Mouse (Mus musculus) erythroid progenitor cell, adult 5-6 weeks (primary cell): Measurements from ENCODE around the gene Gpr179. TPM values are rescaled to one million over a fixed set of nuclear protein-coding genes. Genes with fewer than 3 reads are reported as not detected.
A peak's percentile ranks its signal among the peaks of the same experiment; 100 is the strongest.
"Not testable (repeated sequence)": the region's sequence is repeated elsewhere in the genome, so short reads cannot be mapped to it uniquely, and the experiment has no call there.

Source experiments
- ATAC-seq: replicated peaks from 2 replicates; pipeline ENCODE4 v1.8.0; 2016; ENCODE audit warnings: moderate number of reproducible peaks, mild to moderate bottlenecking, moderate TSS enrichment, inconsistent platforms; ENCODE audit not compliant: poor library complexity, low FRiP score, severe bottlenecking
- total RNA-seq, 2 experiments: library from RNA; stranded (forward) in 1 of 2; stranded (reverse) in 1 of 2; fragments of 150-400 nt in 1 of 2; fragments of 186-747, 209-891 nt in 1 of 2; gene quantifications; 2 replicates each; pipeline versions ENCODE4 v1.2.3 to v1.2.4; 2015 to 2017; ENCODE audit warnings: low replicate concordance in 2 of 2

Gene Gpr179
- total RNA-seq, 2 experiments from 2014 or later: 0.15 TPM; not detected in 1

DNA sequence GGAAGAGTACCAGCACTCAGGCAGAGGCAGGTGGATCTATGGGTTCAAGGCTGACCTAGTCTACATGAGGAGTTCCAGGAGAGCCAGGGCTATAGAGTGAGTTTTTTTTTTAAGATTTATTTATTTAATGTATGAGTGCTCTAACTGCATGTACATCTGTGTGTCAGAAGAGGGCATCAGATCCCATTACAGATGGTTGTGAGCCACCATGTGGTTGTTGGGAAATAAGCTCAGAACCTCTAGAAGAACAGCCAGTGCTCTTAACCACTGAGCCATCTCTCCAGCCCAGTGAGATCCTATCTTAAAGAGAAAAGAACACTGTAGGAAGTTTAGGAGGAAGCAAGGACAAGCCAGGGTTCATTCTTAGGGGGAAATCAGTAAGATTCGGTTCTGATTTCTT, 21.6 kb downstream of the Gpr179 start:
- ATAC-seq: no peak

DNA sequence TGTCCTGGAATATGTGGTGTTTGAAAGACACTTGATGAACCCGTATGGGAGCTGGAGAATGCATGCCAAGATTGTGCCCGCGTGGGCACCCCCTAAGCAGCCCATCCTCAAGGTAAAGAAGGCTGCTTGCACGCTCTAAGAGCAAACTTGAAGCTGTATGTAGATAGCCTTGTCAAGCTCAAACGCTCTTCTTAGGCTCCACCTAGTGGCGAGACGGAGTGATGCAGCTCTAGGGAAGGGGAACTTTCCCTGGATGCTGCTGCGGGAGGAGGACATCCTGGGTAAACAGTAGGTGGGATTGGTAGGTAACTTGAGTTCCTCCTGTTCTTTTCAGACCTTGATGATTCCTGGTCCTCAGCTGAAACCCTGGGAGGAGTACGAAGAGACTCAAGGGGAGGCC, 23.7 kb downstream of the Gpr179 start:
- ATAC-seq: peak; percentile 85

DNA sequence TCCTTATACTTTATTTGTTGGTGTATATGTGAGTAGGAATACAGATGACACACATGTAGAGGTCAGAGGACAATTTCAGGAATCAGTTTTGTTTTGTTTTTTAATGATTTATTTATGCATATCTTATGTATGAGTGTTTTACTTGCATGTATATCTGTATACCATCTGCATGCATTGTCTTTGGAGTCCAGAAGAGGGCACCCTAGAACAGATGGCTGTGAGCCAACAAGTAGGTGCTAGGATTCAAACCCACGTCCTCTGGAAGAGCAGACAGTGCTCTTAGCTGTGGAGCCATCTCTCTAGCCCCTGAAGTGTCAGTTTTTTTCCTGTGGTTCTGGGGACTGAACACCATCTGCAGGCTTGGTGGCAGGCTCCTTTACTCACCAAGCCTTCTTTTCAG, 26.7 kb downstream of the Gpr179 start:
- no peak for ATAC-seq

DNA sequence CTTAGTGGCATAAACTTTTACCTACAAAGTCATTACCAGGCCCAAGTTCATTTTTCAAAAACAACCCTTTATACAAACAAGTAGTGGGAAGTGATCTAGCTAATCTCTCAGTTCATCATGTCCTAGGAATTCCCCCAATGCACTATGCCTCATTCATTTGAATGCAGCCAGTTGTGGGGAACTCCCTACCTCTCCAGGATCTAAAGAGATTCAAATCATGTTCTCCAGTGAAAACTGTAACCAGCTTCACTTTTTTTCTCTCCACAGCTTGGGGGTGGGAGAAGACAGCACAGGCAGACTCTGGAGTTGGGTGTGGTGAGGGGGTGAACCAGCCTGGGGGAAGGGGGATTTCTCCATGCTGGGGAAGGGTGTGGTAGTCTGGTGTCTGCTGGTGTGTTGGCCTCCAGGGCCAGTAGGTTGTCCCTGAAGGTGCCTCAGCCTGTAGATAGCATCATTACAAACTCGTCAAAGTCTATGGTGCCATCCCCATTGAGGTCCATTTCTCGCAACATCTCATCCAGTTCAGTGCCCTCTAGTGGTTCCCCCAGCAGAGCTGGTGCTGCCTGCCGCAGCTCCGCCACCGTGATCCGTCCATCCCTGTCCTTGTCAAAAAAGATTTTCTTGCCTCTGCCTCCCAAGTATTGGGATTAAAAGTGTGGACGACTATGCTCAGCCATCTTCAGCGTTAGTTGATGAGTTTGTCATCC, 29.8 kb downstream of the Gpr179 start:
- ATAC-seq: peak; percentile 99

DNA sequence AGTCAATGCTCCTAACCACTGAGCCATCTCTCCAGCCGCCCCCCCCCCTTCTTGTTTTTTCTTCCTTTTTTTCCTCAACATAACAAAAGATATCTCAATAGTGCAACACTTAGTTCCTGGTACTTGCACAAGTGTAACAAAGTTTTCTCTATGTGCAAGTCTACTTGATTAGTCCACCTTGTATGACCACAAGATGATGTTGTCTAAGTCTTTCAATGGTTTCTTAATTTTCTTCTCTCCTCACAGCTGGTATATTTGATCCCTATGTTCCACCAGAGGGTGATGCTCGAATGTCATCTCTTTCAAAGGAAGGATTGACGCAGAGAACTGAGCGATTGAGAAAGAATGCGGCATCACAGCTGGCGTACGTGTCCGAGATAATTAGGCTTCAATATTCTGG, 30.7 kb downstream of the Gpr179 start:
- ATAC-seq: no peak

DNA sequence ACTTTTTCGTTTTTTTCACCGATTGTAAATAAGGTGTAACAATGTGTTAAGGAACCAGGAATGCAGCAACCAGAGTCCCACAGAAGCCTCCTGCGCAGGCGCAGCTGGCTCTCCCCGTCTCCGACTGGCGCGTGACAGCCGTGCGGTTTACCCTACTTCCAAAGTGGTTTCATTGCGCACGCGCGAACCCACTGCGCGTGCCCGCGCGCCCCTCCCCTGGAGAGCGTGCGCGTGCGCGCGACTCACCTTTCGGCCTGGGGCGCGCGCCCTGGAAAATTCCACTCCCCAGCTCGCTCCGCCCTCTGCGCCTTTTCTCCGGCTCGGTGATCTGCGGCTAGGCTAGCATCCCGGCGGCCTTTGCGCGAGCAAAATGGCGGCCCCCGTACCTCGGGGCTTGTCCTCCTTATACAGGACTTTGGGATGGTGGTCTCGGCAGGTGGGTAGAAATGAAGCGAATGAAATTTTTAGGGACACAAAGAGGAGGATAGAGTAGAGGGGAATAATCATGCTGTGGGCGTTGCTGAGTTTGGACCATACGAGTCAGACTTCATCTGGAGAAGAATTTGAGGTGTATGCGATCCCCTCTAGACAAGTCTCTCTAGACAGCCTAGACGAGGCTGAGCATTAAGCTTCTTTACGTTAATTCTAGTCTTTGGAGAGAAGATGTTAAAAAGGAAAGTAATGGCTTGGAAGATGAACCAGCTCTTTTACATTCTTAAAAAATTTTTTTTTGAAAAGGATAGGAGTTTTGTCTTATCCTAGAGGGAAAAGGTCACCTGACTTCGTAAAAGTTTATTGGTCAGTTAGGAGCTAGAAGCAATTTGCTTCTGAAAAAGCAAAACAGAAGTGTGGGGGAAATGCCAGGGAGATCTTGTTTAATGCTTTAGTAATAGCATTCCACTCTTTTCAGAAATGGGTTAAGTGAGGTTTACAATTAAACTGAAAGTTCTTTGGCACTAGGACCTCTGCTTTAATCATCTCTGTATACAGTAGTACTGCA, 36.1 kb downstream of the Gpr179 start, which contains the start of gene Mrpl45:
Gene Mrpl45 (plus strand): TSS at position 213 of the 1,000 bp plus-strand sequence.
- peak; percentile 99 for ATAC-seq

DNA sequence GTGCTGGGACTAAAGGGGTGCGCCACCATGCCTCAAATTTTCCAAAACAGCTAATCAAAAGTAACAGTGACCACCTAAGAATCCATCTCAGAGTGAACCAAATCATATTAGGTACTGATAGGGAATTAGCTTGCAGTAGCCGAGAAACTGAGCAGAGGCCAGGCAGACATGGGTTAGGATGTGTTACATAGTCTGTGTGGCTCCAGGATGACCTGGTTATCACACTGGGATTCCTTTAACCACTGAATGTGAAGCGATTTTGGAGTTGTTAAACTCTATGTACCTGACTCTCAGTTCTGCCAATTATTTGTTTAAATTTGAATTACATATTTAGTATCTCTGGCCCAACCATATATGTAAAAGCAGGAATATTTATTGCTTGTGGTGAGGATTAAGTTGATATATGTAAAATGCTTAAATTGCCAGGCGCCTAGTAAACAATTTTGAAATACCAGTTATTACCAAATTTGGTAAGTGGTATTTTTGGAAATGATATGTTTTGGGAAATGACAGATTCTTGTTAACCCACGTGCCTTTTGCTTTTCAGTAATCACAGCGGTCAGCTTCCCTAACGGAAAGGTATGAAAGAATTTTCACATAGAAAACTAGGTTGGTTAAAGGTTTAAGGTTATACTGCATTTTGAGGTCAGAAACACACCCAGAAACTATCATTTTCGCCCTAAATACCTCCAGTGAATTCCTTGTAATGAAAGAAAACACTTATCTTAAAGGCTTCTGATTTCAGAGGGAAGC, 37.0 kb downstream of the Gpr179 start:
- ATAC-seq: peak; percentile 13

DNA sequence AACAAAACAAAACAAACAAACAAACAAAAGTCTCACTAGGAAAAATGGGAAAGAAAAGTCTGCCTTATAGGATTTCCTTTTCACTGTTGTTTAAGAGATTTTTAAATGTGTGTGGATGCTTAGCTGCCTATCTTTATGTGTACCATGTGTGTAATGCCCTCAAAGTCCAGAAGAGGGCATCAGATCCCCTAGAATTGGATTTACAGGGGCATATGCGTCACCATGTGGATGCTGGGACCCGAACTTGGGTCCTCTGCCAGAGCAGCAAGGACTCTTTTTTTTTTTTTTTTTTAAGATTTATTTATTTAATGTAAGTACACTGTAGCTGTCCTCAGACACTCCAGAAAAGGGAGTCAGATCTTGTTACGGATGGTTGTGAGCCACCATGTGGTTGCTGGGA, 37.8 kb downstream of the Gpr179 start:
- ATAC-seq: no peak

DNA sequence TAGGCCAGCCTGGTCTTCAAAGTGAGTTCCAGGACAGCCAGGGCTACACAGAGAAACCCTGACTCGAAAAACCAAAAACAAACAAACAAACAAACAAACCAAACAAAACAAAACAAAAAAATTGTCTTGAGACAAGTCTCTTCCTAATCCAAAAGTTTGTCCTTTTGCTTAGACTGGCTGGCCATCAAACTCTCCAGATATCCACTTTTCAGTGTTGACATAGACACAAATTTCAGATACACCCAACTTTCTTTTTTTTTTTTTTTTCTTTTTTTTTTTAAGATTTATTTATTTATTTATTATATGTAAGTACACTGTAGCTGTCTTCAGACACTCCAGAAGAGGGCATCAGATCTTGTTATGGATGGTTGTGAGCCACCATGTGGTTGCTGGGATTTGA, 39.0 kb downstream of the Gpr179 start:
- not testable (repeated sequence) for ATAC-seq

DNA sequence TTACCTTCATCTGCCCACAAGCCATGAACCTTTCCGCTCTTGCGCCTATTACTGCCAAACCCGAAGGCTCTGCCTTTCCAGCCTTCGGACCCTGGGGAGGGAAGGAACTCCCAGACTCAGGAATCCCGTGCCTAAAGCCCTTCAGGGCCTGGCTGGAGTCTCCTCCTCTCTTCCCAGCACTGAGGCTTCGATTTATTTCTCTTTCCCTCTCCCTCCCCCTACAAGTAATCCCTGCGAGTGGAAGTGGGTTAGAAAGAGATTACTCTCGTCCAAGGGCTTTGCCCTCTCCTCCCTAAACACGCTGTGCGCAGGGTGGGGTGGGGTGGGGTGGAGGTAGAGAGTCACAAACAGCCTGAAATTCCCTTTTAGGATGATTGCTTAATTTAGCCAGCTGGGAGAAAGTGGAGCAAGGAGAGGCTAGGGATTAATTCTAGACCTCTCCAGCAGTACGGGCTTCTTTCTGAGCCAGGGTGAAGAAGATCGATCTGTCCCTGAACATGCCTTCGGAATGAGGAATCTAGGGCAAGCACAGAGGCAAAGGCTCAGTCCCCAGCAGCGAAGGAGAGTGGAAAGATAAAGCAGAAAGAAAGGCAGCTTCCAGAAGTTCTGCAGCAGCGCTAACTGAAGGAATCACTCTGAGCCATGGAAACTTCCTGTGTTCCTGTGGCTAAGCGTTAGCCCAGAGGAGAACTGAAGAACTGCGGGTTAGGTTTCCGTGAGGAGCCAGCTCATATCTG, 40.8 kb downstream of the Gpr179 start:
- ATAC-seq: no peak

DNA sequence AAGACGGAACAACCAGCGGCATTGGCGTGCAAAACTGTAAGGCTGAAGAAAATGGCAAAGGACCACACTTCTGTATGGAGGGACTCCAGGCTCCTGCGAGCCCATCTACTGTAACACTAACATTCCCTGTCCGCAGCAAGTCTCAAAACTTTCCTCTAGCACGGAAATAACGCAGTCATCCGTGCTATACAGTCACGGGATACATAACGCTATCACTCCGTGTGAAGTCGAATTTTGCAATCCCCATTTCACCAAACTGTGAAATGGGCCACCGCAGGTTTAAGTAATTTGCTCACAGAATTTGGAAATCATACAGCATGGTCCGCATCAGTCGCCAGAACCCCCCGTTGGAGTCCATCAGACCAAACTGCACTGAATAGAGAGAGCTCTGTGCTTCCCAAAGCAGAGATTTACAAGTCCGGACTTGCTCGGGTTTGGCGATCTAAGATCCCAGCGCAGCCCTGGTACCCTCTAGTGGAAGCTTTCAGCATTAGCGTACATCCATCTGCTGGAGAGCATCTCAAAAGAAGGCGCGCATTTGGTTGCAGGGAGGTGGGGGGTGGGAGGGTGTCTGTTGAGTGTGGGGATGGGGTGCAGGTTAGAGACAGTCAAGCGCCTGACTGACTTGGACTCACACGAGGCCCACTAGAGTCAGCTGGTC, 41.8 kb downstream of the Gpr179 start:
- no peak for ATAC-seq

DNA sequence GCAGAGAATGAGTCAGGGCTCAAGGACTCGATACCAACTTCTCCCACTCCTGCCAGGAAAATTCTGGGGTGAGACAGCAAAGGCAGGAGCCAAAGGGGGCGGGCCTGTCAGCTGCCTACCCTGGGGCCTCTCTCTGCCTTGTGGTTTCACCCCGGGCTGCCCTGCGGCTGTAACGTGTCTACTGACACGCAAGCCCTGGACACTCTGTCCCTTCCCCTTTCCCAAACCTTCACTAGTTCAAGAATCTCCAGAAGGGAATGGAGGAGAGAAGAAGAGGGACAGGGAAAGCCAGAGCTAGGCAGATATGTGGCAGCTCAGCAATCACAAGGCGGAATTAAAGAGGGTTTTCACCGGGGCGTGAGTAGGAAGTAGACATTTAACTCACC, 42.4 kb downstream of the Gpr179 start:
- no peak for ATAC-seq

DNA sequence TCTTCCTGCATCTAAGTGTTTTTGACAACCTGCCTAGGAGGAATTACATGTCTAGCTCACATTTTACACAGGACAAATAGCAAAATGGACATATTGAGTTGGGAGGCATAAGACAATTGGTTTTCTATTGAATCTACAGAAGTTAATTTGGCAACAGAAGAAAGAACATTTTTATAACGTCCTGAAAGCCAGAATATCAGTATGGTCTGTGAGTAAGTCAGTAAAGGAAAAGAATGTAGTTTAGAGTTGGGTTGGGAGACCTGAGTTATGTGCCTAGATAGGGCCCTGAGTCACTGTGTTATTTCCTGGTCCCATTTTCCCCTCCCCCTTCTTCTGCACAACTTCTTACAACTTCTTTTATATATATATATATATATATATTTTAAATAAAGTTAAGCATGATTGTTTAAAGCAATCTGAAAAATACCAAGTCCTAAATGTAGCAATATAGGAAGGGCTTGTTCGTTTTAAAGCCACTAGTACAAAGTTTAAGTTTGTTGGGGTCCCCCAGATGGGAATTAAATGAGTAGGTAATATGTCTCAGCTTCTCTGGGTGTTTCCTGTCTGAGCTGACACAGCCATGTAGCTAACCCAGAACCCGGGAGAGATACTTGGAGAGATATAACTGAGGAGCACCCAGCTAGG, 42.9 kb downstream of the Gpr179 start:
- no peak for ATAC-seq

DNA sequence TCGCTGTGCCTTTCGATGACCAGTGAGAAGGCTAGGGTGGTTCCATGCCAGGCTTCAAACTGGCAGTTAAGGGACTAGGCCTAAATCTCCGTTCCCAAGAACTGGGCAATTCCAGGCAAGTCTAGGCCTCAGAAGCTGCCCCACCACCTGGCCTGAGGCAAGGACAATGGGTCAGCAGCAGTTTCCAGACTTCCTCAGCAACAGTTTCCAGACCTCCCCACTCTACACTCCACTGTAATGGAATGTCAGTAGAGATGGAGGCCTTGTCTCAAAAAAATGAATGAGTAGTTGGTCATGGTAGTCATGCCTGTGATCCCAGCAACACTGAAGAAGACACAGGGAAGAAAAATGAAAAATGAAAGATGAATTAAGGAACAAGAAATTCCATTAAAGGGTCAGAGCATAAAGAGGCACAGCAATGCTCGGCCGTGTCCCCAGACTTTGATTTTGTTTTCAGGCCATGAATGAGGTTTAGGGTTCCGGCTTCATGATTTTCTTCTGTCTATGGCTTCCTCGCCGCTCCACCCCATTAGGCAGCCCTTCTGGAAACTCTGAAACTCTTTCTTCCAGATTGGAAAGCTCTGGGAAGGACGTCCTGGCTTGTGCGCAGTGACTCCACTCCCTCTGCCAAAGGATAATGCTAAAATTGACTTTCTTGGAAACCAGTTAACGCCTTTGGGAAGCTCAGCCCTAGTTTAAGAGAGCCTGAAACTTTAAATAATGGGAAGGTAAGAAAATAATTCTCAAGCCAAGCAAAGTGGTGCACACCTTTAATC, 44.4 kb downstream of the Gpr179 start:
- no peak for ATAC-seq

DNA sequence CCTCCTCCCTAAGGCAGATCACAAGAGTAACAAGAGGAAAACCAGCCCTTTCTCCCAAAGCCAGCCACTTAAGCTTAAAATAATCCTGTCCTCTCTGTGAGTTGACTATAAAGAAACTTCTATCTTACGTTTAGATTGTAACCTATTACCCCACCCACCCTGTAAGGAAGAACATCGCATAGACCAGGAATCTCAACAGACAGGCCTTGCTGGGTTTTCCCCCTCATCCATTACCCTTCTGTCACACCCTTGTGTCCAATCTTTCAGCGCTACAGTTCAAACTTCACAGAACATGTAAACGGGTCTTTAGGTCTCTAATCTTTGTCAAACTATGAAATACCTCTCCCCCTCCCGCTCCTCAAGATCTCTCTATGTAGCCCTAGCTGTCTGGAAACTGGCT, 47.2 kb downstream of the Gpr179 start:
- no peak for ATAC-seq

DNA sequence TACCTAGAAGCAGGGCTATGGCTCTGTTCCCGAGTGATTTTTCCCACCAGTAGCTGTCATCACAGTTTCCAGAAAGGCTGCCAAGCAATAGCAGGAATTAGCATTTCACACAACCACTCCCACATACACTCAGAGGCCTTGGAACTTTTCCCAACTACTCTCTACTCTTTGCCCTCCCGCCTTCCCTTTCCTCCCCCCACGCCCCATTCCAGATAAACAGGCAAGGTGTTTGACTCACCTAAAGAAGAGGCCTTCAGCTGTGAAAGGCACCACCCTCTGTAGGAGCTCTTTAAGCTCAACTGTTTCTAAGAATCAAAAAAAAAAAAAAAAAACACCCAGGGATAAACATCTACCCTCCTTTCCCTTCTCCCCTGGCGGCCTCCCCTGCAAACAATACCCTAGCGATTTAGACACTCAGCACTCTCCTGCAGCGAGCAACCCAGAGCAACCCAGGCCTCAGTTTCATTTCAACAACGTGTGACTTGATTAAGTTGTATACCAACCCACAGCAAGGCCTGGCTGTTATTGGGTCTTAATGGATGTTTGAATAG, 49.6 kb downstream of the Gpr179 start:
- no peak for ATAC-seq

DNA sequence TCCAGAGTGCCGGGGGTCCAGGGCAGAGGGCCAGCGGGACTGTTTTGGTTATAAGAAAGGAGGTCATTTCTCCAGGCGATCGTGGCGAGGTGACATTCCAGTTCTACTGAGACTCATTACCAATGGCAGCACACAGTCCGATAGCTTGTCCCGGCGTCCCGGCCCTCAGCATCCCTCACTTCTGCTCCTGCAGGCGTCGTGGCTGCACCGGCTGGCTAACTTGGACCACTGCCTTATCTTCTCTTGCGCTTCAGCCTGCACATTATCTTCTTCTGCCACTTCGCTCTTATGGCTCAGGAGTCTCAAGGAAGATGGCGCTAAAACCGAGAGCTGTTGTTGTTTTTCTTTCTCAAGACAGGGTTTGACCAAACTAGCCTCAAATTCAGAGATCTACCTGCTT, 50.5 kb downstream of the Gpr179 start:
- no peak for ATAC-seq

DNA sequence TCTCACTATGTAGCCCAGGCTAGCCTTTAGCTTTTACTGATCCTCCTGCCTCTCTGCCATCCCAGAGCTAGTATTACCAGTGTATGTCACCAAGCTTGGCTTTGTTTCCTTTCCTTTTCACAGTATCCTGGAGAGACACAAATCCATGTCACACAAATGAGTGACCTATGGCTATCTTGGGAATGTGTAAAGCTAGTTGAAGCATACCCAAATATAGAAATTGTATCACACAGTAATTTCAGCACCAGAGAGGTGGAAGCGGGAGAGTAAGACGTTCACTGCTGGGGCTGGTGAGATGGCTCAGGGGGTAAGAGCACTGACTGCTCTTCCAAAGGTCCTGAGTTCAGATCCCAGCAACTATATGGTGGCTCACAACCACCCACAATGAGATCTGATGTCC, 51.9 kb downstream of the Gpr179 start:
- no peak for ATAC-seq
